Mouse (Mus musculus): Measurements from ENCODE around the gene Plcb2.

DNA sequence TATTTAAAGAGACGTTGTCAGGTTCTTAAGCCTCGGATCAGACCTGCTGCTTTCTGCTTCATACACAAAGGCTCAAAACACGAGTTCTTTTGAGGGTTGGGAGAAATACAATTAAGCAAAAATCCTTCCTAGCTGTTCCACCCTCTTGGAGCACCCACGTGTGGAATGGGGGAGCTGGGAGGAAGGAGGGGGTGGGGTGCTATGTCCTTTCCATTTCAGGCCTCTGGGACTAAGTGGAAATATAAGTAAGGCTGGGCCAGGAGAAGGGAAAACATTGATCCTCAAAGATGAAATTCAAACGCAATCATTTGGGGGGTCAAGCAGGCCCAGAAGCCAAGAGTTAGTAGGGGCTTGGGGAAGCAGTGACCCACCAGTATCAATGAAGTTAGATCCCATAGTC, 27.1 kb downstream of the Plcb2 start:
- TF ChIP-seq POLR2A (IDR thresholded peaks at IDR 0.05; ENCODE audit: borderline replicate concordance, extremely low read depth, insufficient read depth, insufficient read length, poor library complexity, severe bottlenecking) (no peak), CTCF (IDR thresholded peaks at IDR 0.05; ENCODE audit: borderline replicate concordance, extremely low read depth, insufficient read depth, insufficient read length) (no peak)
